Mouse (Mus musculus) spleen, adult 12 weeks (tissue): ENCODE results near the gene Rnf38.

Experiments used
- DNase-seq: peaks from one replicate; pipeline ENCODE4 v3.0.0; 2022; ENCODE audit warnings: low spot score

Gene Rnf38

DNA sequence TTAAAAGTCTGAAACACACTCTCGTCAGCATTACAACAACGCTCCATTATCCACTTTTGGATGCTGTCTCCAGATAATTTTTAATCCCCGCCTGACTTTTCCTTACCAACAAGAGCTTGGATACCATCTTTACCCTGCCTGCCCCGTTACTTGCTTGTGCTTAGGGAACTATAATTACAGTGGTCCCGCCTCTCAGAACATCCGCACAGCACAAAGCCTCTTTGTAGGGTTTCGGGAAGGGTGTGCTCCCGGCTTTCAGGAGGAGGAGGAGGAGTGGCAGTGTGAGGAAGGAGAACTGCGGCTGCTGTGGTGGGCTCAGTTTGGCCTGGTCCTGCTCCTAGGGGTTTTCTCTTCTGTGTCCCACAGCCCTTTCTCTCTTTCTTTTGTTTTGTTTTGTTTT is 9.4 kb downstream of the Rnf38 start:
- no peak for DNase-seq

DNA sequence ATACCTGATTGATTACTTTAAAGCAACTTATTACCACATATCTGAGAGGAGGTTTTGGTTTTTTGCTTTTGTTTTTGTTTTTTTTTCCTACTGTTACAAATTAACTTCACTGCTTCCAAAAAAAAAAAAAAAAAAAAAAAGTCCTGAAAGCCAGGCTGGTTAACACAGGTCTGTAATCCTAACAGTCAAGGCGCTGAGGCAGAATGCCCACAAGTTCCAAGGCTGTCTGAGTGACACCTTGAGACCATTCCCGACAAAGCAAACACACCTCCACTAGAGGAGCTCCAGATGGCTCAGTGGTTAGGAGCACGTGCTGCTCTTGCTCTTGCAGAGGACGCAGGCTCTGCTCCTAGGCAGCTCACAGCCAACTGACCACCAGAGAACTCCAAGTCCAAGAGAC is 10.1 kb downstream of the Rnf38 start:
- no peak for DNase-seq

- DNase-seq = no peak
These were observed 16.7 kb downstream of the Rnf38 start for GRCm38 (mm10) chr4:44216797-44217442.

DNA sequence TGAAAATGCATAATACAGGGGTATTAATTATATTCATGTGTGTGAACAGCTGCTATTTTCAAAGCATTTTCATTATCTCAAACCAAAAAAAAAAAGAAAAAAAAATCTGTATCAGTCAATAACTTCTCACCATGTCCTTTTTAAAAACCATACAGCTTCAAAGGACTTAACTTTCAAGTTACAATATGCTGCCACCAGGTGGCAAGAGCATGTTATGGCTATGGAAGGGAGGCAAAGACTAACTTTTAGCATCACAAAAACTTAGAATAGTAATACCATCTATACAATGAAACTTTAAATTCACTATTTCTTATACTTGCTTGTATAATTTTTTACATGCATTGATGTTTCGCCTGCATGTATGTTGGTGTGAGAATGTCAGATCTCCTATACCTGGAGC is 33.6 kb downstream of the Rnf38 start:
- DNase-seq = no peak

DNA sequence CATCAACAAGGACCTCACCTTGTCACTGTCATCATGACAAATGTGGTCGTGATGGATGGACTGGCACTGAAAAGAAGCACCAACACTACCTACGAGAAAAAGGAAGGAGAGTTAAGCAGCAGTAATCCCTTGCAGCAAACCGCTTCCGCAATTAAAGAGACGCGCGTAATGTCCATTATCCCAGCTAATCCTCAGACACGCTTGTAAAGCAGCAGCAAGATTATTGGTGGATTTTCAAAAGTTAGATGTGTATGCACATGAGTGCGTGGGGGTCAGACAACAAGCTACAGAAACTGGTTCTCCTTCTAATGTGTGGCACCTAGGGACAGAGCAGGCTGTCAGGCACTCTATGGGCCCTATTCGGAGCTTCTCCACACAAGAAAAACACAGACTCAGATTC is 46.2 kb downstream of the Rnf38 start:
- DNase-seq = no peak

DNA sequence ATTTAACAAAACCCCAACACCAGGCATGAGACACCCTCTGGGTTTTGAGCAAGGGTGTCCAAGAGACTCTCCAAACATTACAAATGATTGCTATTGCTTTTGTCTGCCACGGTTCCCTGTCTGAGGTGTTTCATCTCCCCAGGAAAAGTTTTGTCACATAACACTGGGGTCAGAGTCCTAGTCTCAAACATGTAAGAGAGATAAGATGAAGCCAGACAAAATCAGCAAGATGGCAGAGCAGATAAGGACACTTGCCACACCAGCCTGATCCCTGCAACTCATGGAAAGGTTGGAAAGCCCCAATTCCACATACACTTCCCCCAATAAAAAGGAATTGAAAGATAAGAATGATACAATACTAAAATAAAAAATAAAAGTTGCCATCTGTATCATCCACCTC is 49.7 kb downstream of the Rnf38 start:
- no peak for DNase-seq

DNA sequence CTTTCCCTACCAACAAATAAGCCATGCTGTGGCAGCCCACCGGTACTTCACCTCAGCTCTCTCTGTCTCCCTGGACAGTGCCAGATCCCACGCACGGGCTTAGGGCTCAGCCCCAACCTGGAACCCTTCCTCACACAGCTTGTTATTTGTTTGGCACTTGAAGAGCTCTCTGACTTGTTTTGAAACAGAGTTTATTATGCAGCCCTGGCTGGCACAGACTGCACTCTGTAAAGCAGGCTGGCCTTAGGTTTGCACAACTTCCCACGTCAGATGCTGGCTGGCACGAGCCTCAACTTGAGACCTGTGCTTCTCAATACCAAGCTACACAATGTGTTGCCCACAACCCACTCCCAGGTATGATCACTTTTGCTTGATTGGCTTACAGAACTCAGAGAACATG is 53.8 kb downstream of the Rnf38 start:
- DNase-seq = no peak

- peak; percentile 20 for DNase-seq
These were observed 60.4 kb downstream of the Rnf38 start for GRCm38 (mm10) chr4:44173177-44173576.

DNA sequence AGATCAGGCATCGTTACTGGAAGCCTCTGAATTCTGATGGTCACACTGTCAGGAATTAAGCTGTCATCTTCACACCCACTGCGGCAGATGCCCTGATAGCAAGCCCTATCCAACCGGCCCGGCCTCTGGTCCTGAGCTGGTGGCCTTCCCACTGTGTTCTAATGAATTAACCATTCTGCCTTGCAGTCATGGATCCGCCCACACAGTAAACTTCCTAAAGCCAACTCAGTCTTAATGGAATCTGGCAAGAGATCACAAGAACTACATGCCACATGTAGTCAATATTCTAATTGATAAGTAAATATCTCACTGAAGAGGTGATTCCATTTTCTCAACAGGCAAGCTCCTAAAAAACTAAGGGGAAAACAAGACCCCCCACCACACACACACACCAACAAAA is 60.9 kb downstream of the Rnf38 start:
- no peak for DNase-seq

- DNase-seq = no peak
These were observed 63.7 kb downstream of the Rnf38 start for GRCm38 (mm10) chr4:44169884-44170283.

DNA sequence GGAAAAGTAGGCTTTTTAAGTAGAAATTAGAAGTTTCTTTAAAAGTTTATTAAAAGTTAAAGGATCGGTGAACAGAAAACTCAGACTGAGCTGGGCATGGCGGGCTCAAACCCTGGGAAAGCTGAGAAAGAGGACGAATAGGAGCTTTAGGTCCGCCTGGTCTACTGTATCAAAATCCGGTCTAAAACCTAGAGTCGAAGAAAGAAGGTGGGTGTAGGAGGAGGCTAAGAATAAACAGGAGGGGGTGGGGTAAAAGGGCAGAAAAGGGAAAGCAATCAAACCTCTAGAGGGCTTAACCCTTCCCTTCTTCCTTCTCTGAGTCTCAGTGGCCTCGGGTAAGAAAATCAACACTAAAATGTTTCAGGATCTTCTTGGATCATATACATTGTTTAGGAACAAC is 64.8 kb downstream of the Rnf38 start:
- no peak for DNase-seq

DNA sequence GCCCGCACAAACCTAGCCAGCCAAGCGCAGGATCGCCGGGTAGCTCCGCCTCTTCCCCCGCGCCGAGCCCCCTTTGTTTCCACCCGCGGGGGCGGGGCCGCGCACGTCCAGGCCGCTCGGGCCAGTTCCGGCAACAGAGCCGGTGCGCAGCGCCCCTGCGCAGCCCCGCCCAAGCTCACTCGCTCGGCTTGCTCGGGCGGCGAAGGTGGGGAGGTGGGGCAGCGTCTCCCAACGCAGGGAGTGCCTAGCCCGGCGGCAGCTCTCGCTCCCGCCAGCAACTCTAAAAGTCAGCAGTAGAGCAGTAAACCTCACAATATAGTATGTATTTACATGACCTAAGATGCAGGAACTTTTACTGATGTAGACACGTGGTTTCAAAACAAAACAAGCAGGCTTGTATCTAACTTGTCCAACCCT is 65.3 kb downstream of the Rnf38 start:
- DNase-seq = peak; percentile 95

GRCm38 (mm10) chr4:44167397-44168121 is 66.0 kb downstream of the Rnf38 start:
- peak; percentile 77 for DNase-seq

GRCm38 (mm10) chr4:44166702-44167396 is 66.7 kb downstream of the Rnf38 start:
- no peak for DNase-seq

DNA sequence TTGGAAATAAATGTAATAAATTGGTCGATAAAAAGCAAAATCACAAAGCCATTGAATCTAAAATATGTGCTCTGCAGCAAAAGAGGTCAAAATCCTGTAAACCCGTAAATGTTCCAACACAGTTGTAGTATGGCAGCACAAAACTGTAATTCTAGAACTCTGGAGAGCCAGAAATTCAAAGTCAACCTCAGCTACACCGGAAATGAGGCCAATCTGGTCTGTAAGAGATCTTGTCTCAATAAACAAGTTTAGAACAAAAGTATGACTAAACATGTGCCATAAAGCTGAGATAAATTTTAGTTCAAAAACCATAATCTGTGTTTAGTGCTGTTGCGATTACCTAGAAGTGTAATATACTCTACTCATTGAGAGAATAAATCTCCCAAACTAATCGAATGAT is 69.0 kb downstream of the Rnf38 start:
- no peak for DNase-seq

- DNase-seq = no peak
These were observed 70.6 kb downstream of the Rnf38 start for GRCm38 (mm10) chr4:44163034-44163433.

DNA sequence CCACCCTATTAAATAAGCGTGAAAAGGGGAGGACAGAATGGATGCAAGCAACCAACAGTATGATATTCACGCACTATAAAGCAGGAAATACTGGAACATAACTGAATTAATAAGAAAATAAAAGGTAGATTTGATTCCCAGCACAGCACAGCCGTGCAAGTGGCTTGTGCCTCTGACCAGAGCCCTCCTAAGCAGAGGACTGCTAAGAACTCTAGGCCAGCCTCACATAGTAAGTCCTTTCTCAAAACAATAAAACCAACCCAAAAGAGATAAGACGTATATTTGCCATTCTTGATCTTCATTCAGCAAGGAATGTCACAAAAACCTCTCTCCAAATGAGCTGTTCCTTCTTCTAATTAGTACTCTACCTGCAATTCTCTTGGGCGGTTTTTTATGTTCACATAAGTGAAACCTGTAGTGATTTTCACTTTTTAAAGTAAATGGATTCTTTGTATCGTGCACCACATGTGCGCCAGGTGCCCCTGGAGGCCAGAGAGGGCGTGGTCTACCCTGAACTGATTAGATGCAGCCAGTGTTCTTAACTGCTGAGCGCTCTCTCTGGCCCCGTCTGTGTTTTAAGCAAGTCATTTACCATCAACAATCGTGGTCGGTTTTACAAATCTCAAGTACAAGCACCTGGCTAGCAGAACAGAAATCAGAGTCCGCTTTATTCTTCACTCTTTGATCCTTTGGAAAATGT is 72.4 kb downstream of the Rnf38 start:
- DNase-seq = no peak

- DNase-seq = no peak
These were observed 73.8 kb downstream of the Rnf38 start for GRCm38 (mm10) chr4:44159839-44160238.

DNA sequence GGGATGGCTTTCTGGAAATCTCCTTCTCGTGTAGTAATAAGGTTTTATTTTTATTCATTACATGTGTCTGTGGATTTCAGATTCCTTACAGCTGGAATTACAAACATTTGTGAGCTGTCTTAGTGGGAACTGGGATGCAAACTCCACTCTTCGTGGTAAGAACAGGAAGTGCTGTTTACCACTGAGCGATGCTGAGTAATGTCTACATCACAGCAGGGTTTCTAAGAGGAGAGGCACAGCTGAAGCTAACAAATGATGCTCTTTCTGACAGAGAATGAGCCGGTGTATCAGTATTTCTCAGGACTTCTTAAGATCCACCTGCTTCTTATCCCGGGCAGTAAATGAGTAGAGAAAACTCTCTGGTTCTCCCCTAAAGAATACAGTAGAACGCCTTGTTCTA is 77.1 kb downstream of the Rnf38 start:
- no peak for DNase-seq

DNA sequence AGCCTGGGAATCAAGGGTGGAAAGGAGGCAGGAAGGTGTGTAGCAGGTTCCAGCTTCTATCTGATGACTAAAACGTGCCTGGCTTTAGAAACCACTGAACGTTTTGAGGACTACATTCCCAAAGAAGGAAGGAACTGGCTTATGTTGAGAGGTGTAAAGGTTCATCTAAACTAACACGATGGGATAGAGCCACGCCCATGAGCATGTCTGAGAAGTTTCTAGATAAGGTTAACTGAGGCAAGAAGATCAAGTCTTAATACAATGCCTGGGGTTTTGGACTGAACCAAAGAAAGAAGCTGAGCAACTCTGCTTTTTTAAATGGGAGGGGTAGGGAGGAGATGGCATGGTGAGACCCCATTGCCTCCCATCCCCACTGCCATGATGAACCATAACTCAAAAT is 78.7 kb downstream of the Rnf38 start:
- DNase-seq = no peak

DNA sequence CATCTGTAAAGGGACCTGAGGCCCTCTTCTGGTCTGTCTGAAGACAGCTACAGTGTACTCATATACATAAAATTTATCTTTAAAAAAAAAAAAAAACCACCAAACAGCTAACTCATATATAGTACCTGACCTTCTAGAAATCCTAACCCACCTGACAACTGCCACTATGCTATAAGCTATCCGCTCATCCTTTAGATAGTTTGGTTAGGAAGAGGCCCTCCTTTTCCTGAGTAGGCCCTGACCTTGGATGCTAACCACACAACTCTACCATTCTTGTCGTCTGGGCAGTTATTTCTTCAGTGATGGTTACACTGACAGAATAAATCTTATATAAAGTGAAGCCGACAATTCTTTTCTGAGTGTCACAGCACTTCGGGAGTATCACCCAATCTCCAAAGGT is 80.7 kb downstream of the Rnf38 start:
- no peak for DNase-seq

DNA sequence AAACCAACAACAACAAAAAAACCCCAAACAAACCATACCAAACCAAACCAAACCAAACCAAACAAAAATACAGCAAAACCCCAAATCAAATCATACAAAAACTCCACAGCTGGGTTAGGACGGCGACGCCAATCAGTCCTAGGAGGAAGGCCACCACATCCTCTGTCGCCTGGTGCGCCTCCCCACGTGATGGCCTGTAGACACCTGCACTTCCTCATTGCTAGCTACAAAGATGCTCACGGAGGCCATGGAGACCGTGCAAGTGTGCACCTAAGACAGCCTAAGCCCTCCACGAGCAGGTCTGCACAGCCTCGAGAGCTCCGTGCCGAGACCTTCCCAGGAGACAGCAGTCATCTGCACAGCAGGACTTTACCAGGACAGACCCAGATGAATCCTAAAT is 106.8 kb downstream of the Rnf38 start:
- DNase-seq = no peak
